Mouse (Mus musculus) left cerebral cortex, adult 2 months (tissue): ENCODE data around the gene Vegfd. TPM values are rescaled to one million over a fixed set of nuclear protein-coding genes. Genes with fewer than 3 reads are reported as not detected.

Experiments
- DNase-seq, 2 experiments: peaks; one replicate each; pipeline ENCODE4 v3.0.0; 2021 to 2022; ENCODE audit warnings: low spot score in 2 of 2, mixed read lengths in 1 of 2; ENCODE audit errors: extremely low spot score in 1 of 2
- H3K27ac ChIP-seq: fragments of 200-600 bp; 2 replicates; pipeline ENCODE4 v1.8.1; 2022
- H3K4me3 ChIP-seq: fragments of 200-600 bp; 2 replicates; pipeline ENCODE4 v1.8.1; 2022
- CTCF ChIP-seq: fragments of 200-600 bp; IDR thresholded peaks from 2 replicates; pipeline ENCODE4 v1.8.1; 2022; ENCODE audit warnings: antibody characterized with exemption, mild to moderate bottlenecking, moderate library complexity
- intact Hi-C: fragments of 180-260 bp; cut with DNase I; formaldehyde crosslinking; loops from one replicate; pipeline ENCODE4 v1.15.1; 2025
- long read RNA-seq, 2 experiments: library from polyadenylated mRNA; stranded (forward); transcript quantifications; one replicate each; pipeline ENCODE4 v2.0.0; 2021; ENCODE audit warnings: borderline mapping rate in 2 of 2
- total RNA-seq, 2 experiments: library from RNA; stranded (reverse); gene quantifications; 2 replicates each; pipeline ENCODE4 v1.2.3; 2021

The Vegfd gene
- total RNA-seq: 1 to 10 TPM; 1.5 to 2.6 TPM
- long read RNA-seq, experiment 1, partial matches to known transcripts: 2 of 3 reads
- long read RNA-seq, experiment 1, other reads (novel, unspliced or antisense): 0 of 3 reads
- long read RNA-seq, experiment 2: 0 reads

- DNase-seq: peak; percentile 7 to 11
- intact Hi-C loops: no loop called here
- H3K4me3 ChIP-seq: no peak within 1 kb of the TSS
- TF ChIP-seq CTCF: no peak
- no peak within 1 kb of the TSS for H3K27ac ChIP-seq
Observed at GRCm38 (mm10) chrX:164373081-164373480, at the start of gene Vegfd. Gene Vegfd, plus strand, starts transcription at chrX:164373378.

GRCm38 (mm10) chrX:164323391-164323913, 49.7 kb upstream of the Vegfd start:
- intact Hi-C loops: no loop called here
- TF ChIP-seq CTCF: no peak
- Histone ChIP-seq H3K4me3 (no peak overlapping the region), H3K27ac (no peak overlapping the region)
- no peak for DNase-seq

GRCm38 (mm10) chrX:164330351-164330750, 42.8 kb upstream of the Vegfd start:
- no peak overlapping the region for H3K27ac ChIP-seq
- H3K4me3 ChIP-seq: no peak overlapping the region
- DNase-seq: no peak
- no peak for TF ChIP-seq CTCF
- intact Hi-C loops: no loop called here

- intact Hi-C loops: no loop called here
- TF ChIP-seq CTCF: no peak
- no peak overlapping the region for H3K4me3 ChIP-seq
- H3K27ac ChIP-seq: no peak overlapping the region
- DNase-seq: no peak
Observed at GRCm38 (mm10) chrX:164330766-164331165, 42.4 kb upstream of the Vegfd start.

GRCm38 (mm10) chrX:164338591-164338990, 34.6 kb upstream of the Vegfd start:
- TF ChIP-seq CTCF: no peak
- DNase-seq: no peak
- H3K4me3 ChIP-seq: no peak overlapping the region
- H3K27ac ChIP-seq: no peak overlapping the region
- intact Hi-C loops: no loop called here

- DNase-seq: no peak
- intact Hi-C loops: no loop called here
- TF ChIP-seq CTCF: no peak
- H3K4me3 ChIP-seq: no peak overlapping the region
- no peak overlapping the region for H3K27ac ChIP-seq
Observed at GRCm38 (mm10) chrX:164345359-164345938, 27.7 kb upstream of the Vegfd start.

GRCm38 (mm10) chrX:164348937-164349336, 24.2 kb upstream of the Vegfd start:
- Histone ChIP-seq H3K27ac (no peak overlapping the region), H3K4me3 (no peak overlapping the region)
- TF ChIP-seq CTCF: no peak
- intact Hi-C loops: no loop called here
- no peak for DNase-seq

- Histone ChIP-seq H3K4me3 (no peak overlapping the region), H3K27ac (no peak overlapping the region)
- intact Hi-C loops: no loop called here
- DNase-seq: no peak
- TF ChIP-seq CTCF: no peak
Observed at GRCm38 (mm10) chrX:164365153-164365865, 7.9 kb upstream of the Vegfd start.

- Histone ChIP-seq H3K27ac (no peak overlapping the region), H3K4me3 (no peak overlapping the region)
- intact Hi-C loops: no loop called here
- no peak for TF ChIP-seq CTCF
- DNase-seq: no peak
Observed at GRCm38 (mm10) chrX:164370576-164370975, 2.6 kb upstream of the Vegfd start.

- intact Hi-C loops: no loop called here
- Histone ChIP-seq H3K4me3 (no peak overlapping the region), H3K27ac (no peak overlapping the region)
- DNase-seq: no peak
- no peak for TF ChIP-seq CTCF
Observed at GRCm38 (mm10) chrX:164374586-164374985, 1.4 kb downstream of the Vegfd start.

- TF ChIP-seq CTCF: no peak
- intact Hi-C loops: no loop called here
- Histone ChIP-seq H3K4me3 (no peak overlapping the region), H3K27ac (no peak overlapping the region)
- DNase-seq: no peak
Observed at GRCm38 (mm10) chrX:164379721-164380120, 6.5 kb downstream of the Vegfd start.

- H3K27ac ChIP-seq: no peak overlapping the region
Observed at GRCm38 (mm10) chrX:164381618-164382408, 8.6 kb downstream of the Vegfd start.

More at GRCm38 (mm10) chrX:164381618-164382408, 8.6 kb downstream of the Vegfd start:
- DNase-seq: peak; percentile 61 to 63
- TF ChIP-seq CTCF: no peak
- peak overlapping the region; percentile 45 for H3K4me3 ChIP-seq
- intact Hi-C loops: no loop called here
